Mouse (Mus musculus) left cerebral cortex, adult 9 months (tissue): ENCODE results near the gene Nrxn1.

Source experiments
- DNase-seq, 2 experiments: peaks; one replicate each; pipeline ENCODE4 v3.0.0; 2022; ENCODE audit warnings: low spot score in 2 of 2

Nrxn1 gene

DNA sequence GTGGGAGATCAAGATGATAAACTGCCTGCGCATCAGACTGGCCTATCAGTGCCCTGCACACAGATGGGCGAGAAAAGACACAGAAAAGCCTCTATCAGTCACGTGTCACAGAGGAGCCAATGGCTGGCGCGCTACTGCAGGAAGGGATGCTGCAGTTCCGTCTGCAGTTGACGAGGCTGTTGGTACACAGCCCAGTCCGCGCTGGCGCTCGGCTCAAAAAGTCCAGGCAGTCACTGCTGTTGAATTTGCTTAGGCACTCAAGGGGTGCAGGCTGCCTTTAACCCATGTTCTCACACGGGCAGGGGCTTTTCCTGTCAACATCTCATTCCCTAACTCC is 1004.6 kb downstream of the Nrxn1 start:
- DNase-seq, result peak; percentile 82 to 94

DNA sequence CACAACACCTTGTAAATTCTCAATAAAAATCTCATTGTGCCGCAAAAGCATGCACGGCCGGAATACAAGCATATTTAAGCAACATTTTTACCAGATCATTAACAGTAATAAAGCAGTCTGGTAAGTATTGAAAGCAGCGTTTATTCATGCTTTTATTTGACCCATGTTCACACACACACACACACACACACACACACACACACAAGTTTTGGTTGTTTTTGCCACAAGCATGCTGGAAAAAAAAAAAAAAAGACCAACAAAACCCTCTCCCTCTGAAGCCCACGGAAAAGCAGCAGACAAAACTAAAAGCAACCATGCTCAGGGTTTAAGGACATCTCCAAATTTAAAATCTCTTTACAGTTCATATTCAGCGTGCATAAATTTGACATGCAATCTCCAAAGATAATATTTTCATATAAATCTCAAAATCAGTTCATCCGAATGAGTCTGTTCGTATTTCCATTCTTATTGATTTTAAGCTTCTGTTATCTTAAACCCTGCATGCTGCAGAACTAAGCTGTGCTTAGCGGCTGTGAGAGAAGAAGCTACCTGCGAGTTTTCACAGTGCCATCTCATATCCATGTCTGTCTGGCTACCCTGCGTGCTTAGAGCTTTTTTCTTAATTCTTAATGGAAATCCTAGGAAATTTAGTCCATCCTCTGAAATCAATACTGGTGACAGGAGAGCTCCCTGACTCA is 1005.1 kb downstream of the Nrxn1 start:
- no peak for DNase-seq

DNA sequence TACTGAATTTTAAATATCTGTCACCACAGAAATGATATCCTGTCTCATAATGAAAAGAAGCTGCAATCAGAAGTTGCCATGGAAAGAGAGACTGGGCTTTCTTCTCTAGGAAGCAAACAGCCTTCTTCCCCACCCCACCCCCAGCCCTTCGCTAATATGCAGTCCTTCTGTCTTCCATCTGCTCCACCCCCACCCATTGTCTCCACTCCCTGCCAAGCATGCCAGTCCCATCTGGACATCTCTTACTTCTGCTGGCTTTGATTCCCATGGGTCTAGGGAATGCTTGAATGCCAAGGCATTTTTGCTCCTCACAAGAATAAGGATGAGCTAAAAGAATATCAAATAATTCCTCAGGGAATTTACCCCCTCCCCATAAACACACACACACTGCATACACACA is 1006.0 kb downstream of the Nrxn1 start:
- peak in 1 of 2 experiments; percentile 74 for DNase-seq

DNA sequence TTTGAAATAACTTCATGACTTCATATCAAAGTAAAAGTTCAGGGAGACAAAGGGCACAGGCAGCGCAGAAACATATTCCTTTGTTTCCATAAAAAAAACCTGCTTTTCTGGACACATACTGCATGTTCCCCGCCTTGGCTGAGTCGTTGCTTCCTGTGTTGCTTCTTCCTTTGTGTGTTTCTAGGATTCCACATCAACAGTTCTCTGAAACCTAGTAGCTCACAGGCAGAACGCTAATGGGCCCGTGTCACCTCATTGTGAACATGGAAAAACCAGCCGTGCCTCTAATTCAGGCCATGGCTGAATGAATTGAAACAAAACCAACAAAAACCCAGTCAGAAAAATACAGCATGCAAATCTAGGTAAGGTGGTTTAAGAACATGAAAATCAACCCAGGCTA is 1013.9 kb downstream of the Nrxn1 start:
- no peak for DNase-seq

DNA sequence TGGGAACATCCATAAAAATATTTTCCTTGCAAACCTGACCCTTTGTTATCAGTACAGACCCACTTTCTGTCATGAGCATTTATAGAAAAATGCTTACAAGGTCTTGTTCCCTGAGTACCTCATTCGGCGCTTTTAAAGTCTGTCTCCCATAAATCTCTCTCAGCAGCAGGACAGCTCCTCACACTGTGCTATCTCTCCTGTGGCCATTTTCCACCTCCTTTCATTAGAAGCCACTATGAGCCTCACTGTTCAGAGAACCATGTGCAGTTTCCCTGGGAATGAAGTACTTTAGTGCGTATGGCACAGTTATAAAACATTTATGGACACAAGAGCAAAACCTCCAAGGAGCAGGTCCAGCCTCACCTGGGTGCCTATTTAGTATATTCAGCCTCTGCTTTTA is 1014.4 kb downstream of the Nrxn1 start:
- DNase-seq, result no peak

DNA sequence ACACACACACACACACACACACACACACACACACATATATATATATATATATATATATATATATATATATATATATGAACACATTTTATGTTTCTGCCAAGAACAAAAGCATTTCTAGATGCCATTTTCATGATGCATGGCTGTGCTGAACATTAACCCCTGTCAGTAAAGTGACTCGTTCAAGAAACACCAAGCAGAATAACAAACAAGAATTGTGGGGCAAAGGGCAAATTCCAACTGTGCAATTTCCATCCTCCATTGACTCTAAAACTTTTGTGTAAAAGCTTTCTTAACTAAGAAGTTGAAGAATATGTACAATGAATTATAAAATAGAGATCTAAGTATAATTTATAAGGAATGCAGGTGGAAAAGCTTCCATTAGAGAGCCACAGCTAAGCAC is 1030.0 kb downstream of the Nrxn1 start:
- no peak for DNase-seq

DNA sequence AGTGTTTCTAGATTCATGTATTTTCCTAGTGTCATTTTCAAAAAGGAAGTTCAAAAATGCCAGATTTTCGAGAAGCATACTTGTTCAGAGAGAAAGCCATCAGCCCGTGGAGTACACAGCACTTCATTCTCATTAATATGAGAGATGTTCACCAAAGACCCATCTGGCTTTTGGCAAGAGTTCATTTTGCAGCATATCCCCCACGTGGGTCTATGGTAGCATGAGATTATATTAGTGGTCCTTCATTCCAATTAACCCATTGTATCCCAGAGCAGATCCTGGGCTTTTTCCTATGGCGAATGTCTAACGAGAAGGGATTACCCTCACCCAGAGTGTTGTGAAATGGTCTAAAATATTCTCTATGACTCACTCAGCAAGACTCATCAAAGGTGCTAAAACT is 1032.0 kb downstream of the Nrxn1 start:
- DNase-seq, result peak in 1 of 2 experiments; percentile 16

DNA sequence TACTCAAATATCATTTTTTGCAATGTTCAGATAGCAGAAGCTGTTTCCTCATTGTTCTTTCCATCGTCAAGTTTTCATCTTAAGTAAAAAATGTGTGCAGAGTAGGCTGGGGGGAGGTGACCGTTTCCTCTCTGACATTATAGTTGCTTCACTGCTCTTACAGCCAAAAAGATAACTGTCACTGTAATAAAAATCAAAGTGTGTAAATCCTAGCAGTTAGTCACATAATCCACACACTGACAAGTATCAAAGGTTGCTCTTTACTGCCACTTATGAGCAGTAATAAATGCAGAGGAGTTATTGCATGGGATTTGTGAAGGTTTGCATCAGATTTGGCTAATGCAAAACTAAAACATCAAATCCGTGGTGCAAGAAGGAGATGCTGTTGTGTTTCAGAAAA is 1032.7 kb downstream of the Nrxn1 start:
- no peak for DNase-seq

DNA sequence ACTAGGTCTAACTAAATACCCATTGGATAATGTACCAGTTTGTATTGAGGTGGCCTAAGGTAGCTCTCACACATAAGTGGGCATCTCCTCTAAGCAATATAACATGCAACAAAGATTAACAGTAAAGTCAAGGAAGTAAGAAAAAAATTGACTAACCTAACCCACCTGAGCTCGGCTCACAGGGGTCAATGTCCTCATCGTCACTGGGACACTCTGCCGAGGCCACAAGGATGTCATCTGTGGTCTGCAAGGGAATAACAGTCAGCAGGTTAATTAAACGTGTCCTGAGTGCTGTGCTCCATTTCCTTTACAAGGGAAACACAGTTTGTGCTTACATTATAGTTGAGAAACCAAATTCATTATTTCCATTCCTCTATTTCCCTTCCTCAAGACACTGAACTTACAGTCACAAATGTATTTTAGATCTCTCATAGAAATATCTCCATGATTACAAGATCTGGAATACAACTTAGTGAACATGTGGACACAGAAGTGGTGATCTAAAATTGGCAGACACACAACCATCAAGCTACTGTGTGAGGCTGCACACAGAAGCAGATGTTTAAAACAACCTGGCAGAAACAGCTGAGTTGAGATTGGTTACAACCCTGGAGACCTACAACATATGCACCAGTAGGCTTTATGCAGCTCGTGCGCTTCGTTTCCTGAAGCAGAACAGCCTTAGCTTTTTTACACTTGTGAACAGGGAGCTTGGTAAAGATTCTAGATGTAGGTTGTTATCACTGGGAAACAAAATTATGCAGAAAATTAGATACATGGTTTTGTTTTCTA is 1033.4 kb downstream of the Nrxn1 start:
- DNase-seq, result no peak

DNA sequence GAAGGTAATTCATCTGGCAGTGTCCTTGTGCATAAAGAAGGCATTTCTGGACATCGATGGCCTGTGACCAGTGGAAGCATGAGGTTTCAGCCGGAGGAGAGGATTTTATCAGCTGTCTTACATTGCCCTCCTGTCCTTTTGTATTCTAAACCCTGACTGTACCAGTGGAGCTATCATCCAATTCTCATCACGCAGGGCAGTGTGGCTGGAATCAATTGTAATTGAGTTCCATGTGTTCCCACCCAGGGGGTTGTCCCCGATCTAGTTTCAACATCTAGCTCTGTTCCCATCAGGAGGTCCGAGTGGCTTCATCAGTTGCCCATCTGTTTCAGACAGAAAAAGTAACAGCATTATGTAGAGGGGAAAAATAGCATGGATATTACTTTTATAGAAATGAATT is 1038.6 kb downstream of the Nrxn1 start:
- DNase-seq, result no peak

DNA sequence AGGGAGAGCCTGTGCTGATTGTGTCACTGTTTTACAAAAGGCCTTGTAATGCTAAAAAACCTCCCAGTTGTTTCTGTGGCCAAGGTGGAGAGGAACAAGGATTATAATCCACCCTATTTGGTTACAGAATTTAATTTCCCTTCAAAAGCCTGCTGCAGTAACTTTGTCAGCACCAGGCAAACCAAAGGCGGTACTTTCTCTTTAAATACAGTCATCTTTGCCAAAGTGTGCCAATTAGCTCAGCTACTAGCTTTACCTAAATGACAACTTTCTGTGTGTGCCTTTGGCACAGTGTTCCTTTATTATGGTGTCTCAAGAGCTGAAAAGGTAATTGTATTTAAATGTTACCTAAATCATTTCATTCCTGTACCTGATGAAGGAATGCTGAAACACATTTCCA is 1053.6 kb downstream of the Nrxn1 start:
- no peak for DNase-seq

DNA sequence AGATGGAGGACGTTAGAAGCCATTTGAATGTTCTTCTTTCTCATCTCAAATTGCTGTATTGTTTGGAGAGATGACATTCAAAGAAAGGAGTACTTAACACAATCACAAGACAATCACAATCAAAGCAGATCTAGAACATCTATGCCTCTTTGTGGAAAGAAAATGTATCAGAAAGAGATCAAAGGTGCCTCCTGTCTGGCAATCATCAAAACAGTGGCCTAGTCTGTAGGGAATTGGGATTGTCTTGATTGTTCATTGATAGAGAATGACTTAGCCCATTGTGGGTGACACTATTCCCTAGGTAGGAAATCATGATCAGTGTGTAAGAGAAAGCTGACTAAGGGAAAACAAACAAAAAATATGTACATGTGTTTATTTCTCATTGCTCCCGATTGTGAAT is 1060.5 kb downstream of the Nrxn1 start:
- DNase-seq, result no peak

DNA sequence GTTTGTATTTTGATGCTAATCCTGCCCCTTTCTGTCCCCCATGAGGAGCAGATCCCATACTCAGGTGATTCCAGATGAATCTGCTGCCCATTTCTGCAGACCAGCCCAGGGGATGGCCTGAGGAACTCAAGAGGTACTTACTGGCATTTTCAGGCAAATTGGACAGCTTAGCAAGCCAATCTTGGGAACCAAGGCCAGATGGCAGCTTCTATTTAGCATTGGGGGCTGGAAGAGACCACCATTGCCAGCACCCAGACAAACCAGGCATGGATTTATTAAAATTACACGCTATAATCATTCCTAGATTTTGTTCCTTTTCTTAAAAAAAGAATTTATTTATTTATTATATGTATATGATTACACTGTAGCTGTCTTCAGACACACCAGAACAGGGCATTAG is 1076.2 kb downstream of the Nrxn1 start:
- no peak for DNase-seq

DNA sequence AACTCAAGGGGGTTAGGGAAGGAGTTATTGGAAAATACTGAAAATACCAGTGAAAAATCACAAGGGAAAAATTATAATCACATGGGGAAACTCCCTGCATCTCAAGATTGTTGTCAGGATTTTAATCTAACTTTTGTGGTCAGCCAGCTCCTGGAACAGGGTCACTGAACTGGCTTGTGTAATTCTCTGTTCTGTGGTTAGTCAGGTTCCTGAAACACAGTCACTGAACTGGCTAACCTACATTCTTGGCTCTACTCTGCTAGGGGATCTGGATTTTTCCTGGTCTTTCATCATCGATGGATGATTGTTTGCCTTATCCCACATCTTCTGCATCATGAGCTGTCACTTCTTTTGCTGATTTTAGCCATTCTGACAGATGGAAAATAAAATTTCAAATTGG is 1081.1 kb downstream of the Nrxn1 start:
- no peak for DNase-seq

DNA sequence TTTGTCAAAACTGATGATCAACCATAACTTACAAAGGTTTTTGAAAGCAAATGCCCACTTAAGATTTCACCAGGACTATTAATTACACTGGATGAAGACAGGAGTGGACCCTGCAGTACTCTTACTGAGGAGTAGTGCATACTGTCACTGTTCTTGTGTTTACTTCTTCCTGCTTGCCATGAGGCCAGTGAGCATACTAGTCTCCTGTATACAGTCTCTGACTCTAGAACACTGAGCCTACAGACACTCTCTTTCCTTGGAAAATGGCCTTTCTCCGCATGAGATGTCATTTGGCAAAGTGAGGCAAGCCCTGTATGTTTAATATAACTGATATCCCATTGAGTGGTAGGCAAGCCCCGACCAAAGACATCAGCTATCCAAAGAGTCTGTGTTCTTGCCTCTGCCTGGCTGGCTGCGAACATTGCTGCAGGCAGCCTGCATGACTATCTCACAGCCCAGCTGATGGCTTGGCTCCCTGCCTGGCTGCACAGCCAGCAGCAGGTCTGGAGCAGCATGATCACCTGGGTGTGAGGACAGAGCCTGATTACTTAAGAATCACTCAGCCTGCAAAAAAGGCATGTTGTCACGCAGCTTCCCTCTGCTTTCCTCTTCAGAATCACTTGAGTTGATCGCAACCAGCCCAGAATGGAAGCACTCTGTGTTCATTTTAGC is 1085.3 kb downstream of the Nrxn1 start:
- peak in 1 of 2 experiments; percentile 21 for DNase-seq

DNA sequence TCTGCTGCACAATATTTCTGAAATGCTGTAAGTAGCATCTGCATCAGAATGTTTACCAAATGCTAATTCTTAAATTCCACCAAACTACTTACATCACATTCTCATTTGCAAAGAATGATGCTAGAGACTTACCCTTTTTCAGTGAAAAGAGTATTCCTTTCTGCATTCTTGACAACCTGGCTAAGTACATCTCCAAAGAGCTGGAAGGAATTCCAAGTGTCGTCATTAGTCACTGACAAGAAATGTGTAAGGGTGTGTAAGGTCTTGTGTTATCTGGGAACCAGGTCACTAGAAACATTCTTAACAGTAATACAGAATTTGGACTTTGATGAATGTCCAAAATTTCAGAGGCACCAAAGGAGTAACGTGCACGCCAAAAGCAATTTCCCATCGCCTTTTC is 1102.2 kb downstream of the Nrxn1 start:
- no peak for DNase-seq
